Mouse (Mus musculus) T-helper 17 cell (primary cell): ENCODE measurements around the gene Cbr4.

Experiments
- in situ Hi-C, 2 experiments: fragments of 300-600 bp; cut with MboI, MseI; formaldehyde crosslinking; loops; 1 replicate in 1 of 2; 2 replicates in 1 of 2; pipeline ENCODE4 v1.15.1; 2025; ENCODE audit warnings: high pct_unique_total_duplicates in 2 of 2

Gene Cbr4

GRCm38 (mm10) chr8:61486923-61487529 lies 508 bp upstream of the Cbr4 start:
- in situ Hi-C loops, result loop anchor here (5.0 to 10.0 kb wide), 2 partner anchors 265 to 492 kb away; partner anchors contain the start of genes Nek1 (in 1 of the 2) and Sh3rf1 (in 1 of the 2)

GRCm38 (mm10) chr8:61488631-61489030 lies 1.1 kb downstream of the Cbr4 start:
- in situ Hi-C loops, result loop anchor here (5.0 to 10.0 kb wide), 2 partner anchors 266 to 494 kb away; partner anchors contain the start of genes Nek1 (in 1 of the 2) and Sh3rf1 (in 1 of the 2)

GRCm38 (mm10) chr8:61497110-61497509 lies 9.6 kb downstream of the Cbr4 start:
- in situ Hi-C loops, result no loop called here

GRCm38 (mm10) chr8:61499035-61499434 lies 11.5 kb downstream of the Cbr4 start:
- in situ Hi-C loops, result no loop called here

GRCm38 (mm10) chr8:61500914-61501313 lies 13.4 kb downstream of the Cbr4 start:
- in situ Hi-C loops, result loop anchor here in 1 of 2 experiments (25.0 kb wide), 1 partner anchor 439 kb away; no protein-coding TSS in a partner anchor

- in situ Hi-C loops, result loop anchor here in 1 of 2 experiments (25.0 kb wide), 1 partner anchor 440 kb away; no protein-coding TSS in a partner anchor
These were observed 14.7 kb downstream of the Cbr4 start for GRCm38 (mm10) chr8:61502277-61502676.

- in situ Hi-C loops, result loop anchor here (5.0 to 25.0 kb wide), 2 partner anchors 453 to 463 kb away; no protein-coding TSS in a partner anchor
These were observed 27.8 kb downstream of the Cbr4 start for GRCm38 (mm10) chr8:61515110-61515930.

- in situ Hi-C loops, result loop anchor here (5.0 to 25.0 kb wide), 2 partner anchors 454 to 464 kb away; no protein-coding TSS in a partner anchor
These were observed 28.6 kb downstream of the Cbr4 start for GRCm38 (mm10) chr8:61515931-61516744.

GRCm38 (mm10) chr8:61516745-61517501 lies 29.4 kb downstream of the Cbr4 start:
- in situ Hi-C loops, result loop anchor here (5.0 to 25.0 kb wide), 2 partner anchors 455 to 465 kb away; no protein-coding TSS in a partner anchor

GRCm38 (mm10) chr8:61517502-61518185 lies 30.1 kb downstream of the Cbr4 start:
- in situ Hi-C loops, result loop anchor here (5.0 to 25.0 kb wide), 2 partner anchors 455 to 465 kb away; no protein-coding TSS in a partner anchor

- in situ Hi-C loops, result loop anchor here in 1 of 2 experiments (25.0 kb wide), 1 partner anchor 460 kb away; no protein-coding TSS in a partner anchor
These were observed 34.6 kb downstream of the Cbr4 start for GRCm38 (mm10) chr8:61522132-61522531.

- in situ Hi-C loops, result no loop called here
These were observed 39.5 kb downstream of the Cbr4 start for GRCm38 (mm10) chr8:61527037-61527436.

- in situ Hi-C loops, result no loop called here
These were observed 40.7 kb downstream of the Cbr4 start for GRCm38 (mm10) chr8:61528197-61528596.

- in situ Hi-C loops, result no loop called here
These were observed 41.1 kb downstream of the Cbr4 start for GRCm38 (mm10) chr8:61528642-61529041.

- in situ Hi-C loops, result loop anchor here in 1 of 2 experiments (10.0 kb wide), 1 partner anchor 143 kb away; no protein-coding TSS in a partner anchor
These were observed 44.6 kb downstream of the Cbr4 start for GRCm38 (mm10) chr8:61531944-61532795.

GRCm38 (mm10) chr8:61532831-61533230 lies 45.3 kb downstream of the Cbr4 start:
- in situ Hi-C loops, result loop anchor here in 1 of 2 experiments (10.0 kb wide), 1 partner anchor 142 kb away; no protein-coding TSS in a partner anchor

- in situ Hi-C loops, result loop anchor here in 1 of 2 experiments (10.0 kb wide), 1 partner anchor 141 kb away; no protein-coding TSS in a partner anchor
These were observed 45.9 kb downstream of the Cbr4 start for GRCm38 (mm10) chr8:61533356-61533926.

- in situ Hi-C loops, result loop anchor here (5.0 to 10.0 kb wide), 3 partner anchors 139 to 342 kb away; no protein-coding TSS in a partner anchor
These were observed 47.9 kb downstream of the Cbr4 start for GRCm38 (mm10) chr8:61535472-61535871.
